Mouse (Mus musculus) stomach, postnatal 0 days (tissue): ENCODE data around the gene Mn1. TPM values are rescaled to one million over a fixed set of nuclear protein-coding genes. Genes with fewer than 3 reads are reported as not detected.

Source experiments
- ATAC-seq: fragments of 200-750 bp; cut with Nextera tagmentation; 2 replicates; pipeline ENCODE4 v1.8.0; 2017; ENCODE audit not compliant: low FRiP score, low TSS enrichment
- DNase-seq: peaks from one replicate; pipeline ENCODE4 v3.0.0-alpha.2; 2016; ENCODE audit warnings: low spot score
- H3K27ac ChIP-seq: fragments of 300-500 bp; sonication (generic); replicated peaks from 2 replicates; pipeline ENCODE4 v1.5.1; 2014; ENCODE audit warnings: mild to moderate bottlenecking, control low read depth
- H3K27me3 ChIP-seq: fragments of 300-500 bp; sonication (generic); 2 replicates; pipeline ENCODE4 v1.6.1; 2014; ENCODE audit warnings: low read length; ENCODE audit not compliant: control insufficient read depth, insufficient read depth
- H3K36me3 ChIP-seq: fragments of 300-500 bp; sonication (generic); 2 replicates; pipeline ENCODE4 v1.6.1; 2014; ENCODE audit warnings: low read length, mixed read lengths; ENCODE audit not compliant: control insufficient read depth, insufficient read depth
- H3K4me1 ChIP-seq: fragments of 300-500 bp; sonication (generic); replicated peaks from 2 replicates; pipeline ENCODE4 v1.6.1; 2014; ENCODE audit warnings: antibody characterized with exemption; ENCODE audit not compliant: control insufficient read depth, insufficient read depth
- H3K4me2 ChIP-seq: fragments of 300-500 bp; sonication (generic); replicated peaks from 2 replicates; pipeline ENCODE4 v1.6.1; 2014; ENCODE audit warnings: low read depth, mild to moderate bottlenecking, control low read depth, moderate library complexity
- H3K4me3 ChIP-seq: fragments of 300-500 bp; sonication (generic); 2 replicates; pipeline ENCODE4 v1.5.1; 2014; ENCODE audit warnings: low read depth, low read length, control low read depth
- H3K9ac ChIP-seq: fragments of 300-500 bp; sonication (generic); 2 replicates; pipeline ENCODE4 v1.6.1; 2014; ENCODE audit warnings: mild to moderate bottlenecking, low read length, control low read depth, mixed read lengths
- H3K9me3 ChIP-seq: fragments of 300-500 bp; sonication (generic); 2 replicates; pipeline ENCODE4 v1.6.1; 2016; ENCODE audit warnings: low read length; ENCODE audit not compliant: control insufficient read depth
- CTCF ChIP-seq: IDR thresholded peaks from 2 replicates; pipeline ENCODE4 v1.5.1; 2016; ENCODE audit warnings: antibody characterized with exemption, low read depth, mild to moderate bottlenecking, moderate library complexity
- EP300 ChIP-seq: optimal IDR thresholded peaks from 2 replicates; pipeline ENCODE3; 2016; ENCODE audit warnings: antibody characterized with exemption
- WGBS: fragments of 180-500 bp; shearing (Covaris S2); extraction: QIAGEN DNeasy Blood & Tissue Kit; methylation state at CpG from one replicate; pipeline ENCODE4 v1.1.7; 2014; 5-methylcytosine and 5-hydroxymethylcytosine counted together
- polyA plus RNA-seq: library from polyadenylated mRNA; unstranded; fragments of >200 nt; fragmentation: Nextera tagmentation; extraction: Ambion mirVana; gene quantifications from 2 replicates; pipeline ENCODE4 v1.2.1, GENCODE M21; 2015

Mn1 gene
- polyA plus RNA-seq, 1 experiment from 2014 or later, result 5.6 TPM

DNA sequence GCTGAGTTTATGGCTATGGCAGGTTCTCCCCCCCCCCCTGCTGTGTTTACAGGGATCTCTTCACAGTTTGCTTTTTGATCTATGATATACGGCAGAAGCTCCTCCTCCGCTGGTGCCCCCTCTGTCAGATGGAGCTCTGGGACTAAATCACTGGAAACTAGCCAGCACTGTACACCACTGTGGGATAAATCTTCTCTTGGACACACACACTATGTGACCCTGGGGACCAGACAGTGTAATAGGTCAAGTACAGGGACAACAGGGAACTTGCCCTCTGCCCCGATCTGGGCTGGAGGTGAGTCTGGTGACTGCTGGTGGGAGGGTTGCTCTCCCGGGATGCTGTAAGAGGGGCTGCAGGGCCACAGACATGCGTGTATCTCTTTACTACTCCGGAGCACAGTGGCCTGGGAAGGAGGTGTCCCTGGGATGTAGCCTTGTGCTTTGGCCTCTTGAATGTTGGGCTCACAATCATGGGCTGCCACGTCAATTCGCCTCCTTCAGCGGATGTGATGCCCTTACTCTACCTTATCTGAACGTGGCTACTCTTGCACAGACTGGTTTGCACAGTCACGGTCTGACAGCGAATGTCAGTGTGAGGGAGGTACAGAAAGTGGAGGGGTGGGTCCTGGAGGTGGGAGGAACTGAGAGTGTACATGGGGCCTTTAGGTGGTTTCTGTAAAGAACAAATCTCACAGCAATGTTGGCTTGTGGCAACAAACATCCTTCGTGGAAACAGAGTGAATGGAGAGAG, 84.7 kb downstream of the Mn1 start:
- WGBS, result 62% methylated on average over 13 of the region's 13 CpGs
- TF ChIP-seq CTCF (no peak), EP300 (no peak)
- Histone ChIP-seq H3K27ac (no peak overlapping the region), H3K4me2 (no peak overlapping the region), H3K9me3 (no peaks in the 10 kb centered on the region), H3K27me3 (no peaks in the 10 kb centered on the region), H3K9ac (no peak overlapping the region), H3K4me3 (no peak overlapping the region), H3K36me3 (no peaks in the 10 kb centered on the region), H3K4me1 (peaks cover 4% of the 10 kb centered on the region; the same call in 1 of the 2 replicates)
- ATAC-seq, result no peak
- no peak for DNase-seq

DNA sequence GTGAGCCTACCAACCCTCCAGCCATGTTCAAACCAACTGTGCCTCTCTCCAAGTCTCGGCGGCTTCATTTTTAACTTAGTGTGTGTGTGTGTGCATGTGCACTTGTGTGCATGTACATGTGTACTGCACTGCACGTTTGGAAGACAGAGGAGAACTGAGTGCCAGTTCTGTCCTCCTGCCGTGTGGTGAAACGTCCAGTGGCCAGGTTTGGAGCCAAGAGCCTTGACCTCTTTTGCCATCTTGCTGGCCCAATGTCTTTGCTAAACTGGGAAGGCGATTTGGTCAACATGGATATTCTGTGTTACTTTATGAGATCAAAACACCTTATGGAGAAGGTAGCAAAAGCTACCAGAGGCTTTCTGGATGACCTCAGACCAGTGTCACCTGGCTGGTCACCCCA, 88.1 kb downstream of the Mn1 start:
- Histone ChIP-seq H3K36me3 (no peaks in the 10 kb centered on the region), H3K9me3 (no peaks in the 10 kb centered on the region), H3K4me3 (no peak overlapping the region), H3K9ac (no peak overlapping the region), H3K4me1 (peaks cover 9% of the 10 kb centered on the region; the same call in 1 of the 2 replicates), H3K27me3 (no peaks in the 10 kb centered on the region), H3K27ac (no peak overlapping the region), H3K4me2 (no peak overlapping the region)
- TF ChIP-seq EP300 (no peak), CTCF (no peak)
- WGBS, result 92% methylated on average over 6 of the region's 6 CpGs
- ATAC-seq (no peak), DNase-seq (no peak)

DNA sequence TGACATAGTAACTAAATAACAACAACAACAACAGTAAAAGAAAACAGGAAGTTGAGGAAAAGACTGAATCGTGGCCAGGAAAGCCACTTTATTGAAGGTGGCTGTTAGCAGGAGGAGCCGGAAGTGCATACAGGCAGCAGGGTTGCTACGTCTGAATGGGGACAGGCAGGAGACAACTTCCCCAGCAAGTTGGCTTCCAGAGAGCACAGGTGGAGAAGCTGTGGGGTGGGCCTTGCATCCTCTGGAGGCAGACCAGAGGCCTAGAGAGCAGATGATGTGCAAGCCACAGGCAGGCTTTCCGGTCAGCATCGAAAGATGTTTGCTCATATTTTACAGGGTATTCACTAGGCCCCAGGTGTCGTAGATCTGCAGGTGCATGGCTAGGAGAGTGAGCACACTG, 88.7 kb downstream of the Mn1 start:
- TF ChIP-seq EP300 (no peak), CTCF (no peak)
- Histone ChIP-seq H3K9me3 (no peaks in the 10 kb centered on the region), H3K9ac (no peak overlapping the region), H3K36me3 (no peaks in the 10 kb centered on the region), H3K4me3 (no peak overlapping the region), H3K4me2 (no peak overlapping the region), H3K27ac (no peak overlapping the region), H3K4me1 (peaks cover 9% of the 10 kb centered on the region; the same call in 1 of the 2 replicates), H3K27me3 (no peaks in the 10 kb centered on the region)
- DNase-seq, result no peak
- WGBS, result 85% methylated on average over 6 of the region's 6 CpGs
- ATAC-seq, result no peak

DNA sequence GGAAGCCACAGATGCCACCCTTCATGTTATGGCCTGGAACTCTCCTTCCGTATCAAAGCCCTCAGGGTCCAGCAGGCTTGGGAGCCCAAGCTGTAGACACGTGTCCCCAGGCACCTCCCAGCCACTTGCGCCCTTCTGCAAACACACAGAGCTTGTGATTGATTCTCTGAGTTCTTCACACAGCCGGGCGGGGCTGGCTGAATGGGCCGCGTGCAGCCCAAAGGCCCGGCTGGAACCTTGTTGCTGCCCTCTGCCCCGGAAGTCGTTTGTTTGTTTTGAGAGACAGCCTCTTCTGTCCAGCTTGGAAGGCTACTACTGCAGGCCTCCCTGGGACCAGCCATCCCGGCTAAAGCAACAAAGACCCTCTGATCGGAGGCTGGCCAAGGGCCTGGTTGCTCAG, 89.2 kb downstream of the Mn1 start:
- Histone ChIP-seq H3K27me3 (no peaks in the 10 kb centered on the region), H3K4me1 (peaks cover 9% of the 10 kb centered on the region; the same call in 1 of the 2 replicates), H3K9ac (no peak overlapping the region), H3K4me2 (peak overlapping the region; percentile 11; the same call in 1 of the 2 replicates), H3K36me3 (no peaks in the 10 kb centered on the region), H3K9me3 (no peaks in the 10 kb centered on the region), H3K27ac (0 out of 2 replicates have a peak overlapping the region, but pooled peaks have one; percentile 18), H3K4me3 (no peak overlapping the region)
- TF ChIP-seq EP300 (no peak), CTCF (no peak)
- ATAC-seq, result peak; percentile 84
- WGBS, result 22% methylated on average over 12 of the region's 12 CpGs
- DNase-seq, result peak; percentile 67

Other genes with a start within 250 kb of the Mn1 start
- 61.2 and 62.5 TPM in 2 replicates for gene Pitpnb, start 86.6 kb upstream of the Mn1 start, polyA plus RNA-seq